Comparison of ENCODE assay signal across 8 mouse cellular contexts in the genomic region with DNA sequence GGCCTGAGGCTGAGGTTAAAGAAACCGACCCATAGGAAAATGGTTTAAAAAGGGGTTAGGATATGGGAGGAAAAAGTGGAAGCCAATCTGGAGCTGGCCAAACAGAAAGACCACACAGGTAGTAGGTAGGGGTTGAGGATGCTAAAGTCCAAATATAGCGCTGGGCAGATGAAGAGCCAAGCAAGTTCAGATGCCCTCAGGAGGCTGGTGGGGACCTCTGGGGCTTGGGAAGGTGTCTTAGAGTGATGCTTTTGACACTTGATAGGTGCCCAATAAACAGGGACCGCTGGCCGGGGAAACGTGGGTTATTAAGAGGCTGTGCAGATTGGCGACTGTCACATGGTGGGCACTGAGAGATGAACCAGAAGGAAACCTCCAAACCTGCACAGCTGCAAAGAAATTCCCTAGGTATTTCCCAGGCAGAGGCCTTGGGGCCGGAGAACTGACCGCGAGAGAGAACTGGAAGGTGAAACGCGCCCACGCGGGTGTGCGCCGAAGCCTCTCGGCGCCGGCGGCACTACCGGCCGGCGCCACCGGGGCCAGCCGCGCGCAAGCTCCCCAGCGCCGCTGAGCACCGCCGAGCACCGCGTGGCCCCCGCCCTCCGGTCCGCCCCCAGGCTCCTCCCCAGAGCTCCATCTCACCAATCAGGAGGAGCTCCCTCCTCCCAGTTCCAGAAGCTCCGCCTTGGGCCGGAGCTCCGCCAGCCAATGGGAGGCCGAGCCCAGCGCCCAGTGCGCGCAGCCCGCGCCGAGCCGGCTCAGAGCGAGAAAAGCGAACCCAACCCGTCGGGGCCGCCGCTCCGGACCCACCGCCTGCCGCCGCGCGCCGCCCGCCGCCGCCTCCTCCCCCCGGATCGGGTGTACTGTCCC. TPM values are rescaled to one million over a fixed set of nuclear protein-coding genes. Genes with fewer than 3 reads are reported as not detected.
DNase-seq lines count a peak whose midpoint lies in the region; ATAC-seq and TF ChIP-seq lines count a peak whose summit lies in the region.

TSS of gene Grhl1 (plus strand) at position 761 of the 870 bp plus-strand sequence.

- peaks cover 8% of the 10 kb centered on the region for H3K36me3 ChIP-seq in heart, embryonic 13.5 days
- H3K36me3 ChIP-seq in kidney, postnatal 0 days (ENCODE audit: insufficient read depth, low read length), result no peaks in the 10 kb centered on the region
- no peaks in the 10 kb centered on the region for H3K36me3 ChIP-seq in liver, adult 2 months (ENCODE audit: control insufficient read depth, insufficient read depth, low read length)

- peak within 1 kb of the TSS; percentile 82 for H3K4me3 ChIP-seq in brown adipose tissue, adult 24 weeks (ENCODE audit: insufficient read depth, low read depth, low read length)
- H3K4me3 ChIP-seq in heart, embryonic 13.5 days, result peak within 1 kb of the TSS; percentile 77
- H3K4me3 ChIP-seq in kidney, postnatal 0 days (replicated peaks; ENCODE audit: low read depth, low read length), result peak within 1 kb of the TSS; percentile 59
- H3K4me3 ChIP-seq in liver, adult 2 months (ENCODE audit: insufficient read depth, low read depth, low read length), result peak within 1 kb of the TSS; percentile 76

- no peak within 1 kb of the TSS for H3K27ac ChIP-seq in brown adipose tissue, adult 24 weeks (replicated peaks; ENCODE audit: low read depth, low read length)
- H3K27ac ChIP-seq in heart, embryonic 13.5 days (replicated peaks), result peak within 1 kb of the TSS; percentile 65
- H3K27ac ChIP-seq in kidney, postnatal 0 days, result no peak within 1 kb of the TSS
- H3K27ac ChIP-seq in liver, adult 2 months (replicated peaks; ENCODE audit: insufficient read depth, low read depth, low read length), result no peak within 1 kb of the TSS

- peak within 1 kb of the TSS; percentile 87 for H3K9ac ChIP-seq in heart, embryonic 13.5 days
- H3K9ac ChIP-seq in kidney, postnatal 0 days (ENCODE audit: low read depth, low read length), result peak within 1 kb of the TSS; percentile 65
- H3K9ac ChIP-seq in liver, adult 2 months (ENCODE audit: low read depth, low read length), result peak within 1 kb of the TSS; percentile 82

- H3K79me2 ChIP-seq in liver, adult 2 months (ENCODE audit: control insufficient read depth, insufficient read depth, low read length), result no peaks in the 10 kb centered on the region

- no peak for TF ChIP-seq POLR2A in liver, adult 2 months (IDR thresholded peaks at IDR 0.05; ENCODE audit: extremely low read depth, insufficient read depth, low read length)

- H3K4me2 ChIP-seq in heart, embryonic 13.5 days, result peak within 1 kb of the TSS; percentile 88
- peak within 1 kb of the TSS; percentile 84 for H3K4me2 ChIP-seq in kidney, postnatal 0 days (ENCODE audit: low read length)

- H3K4me1 ChIP-seq in brown adipose tissue, adult 24 weeks (ENCODE audit: control insufficient read depth, insufficient read depth, insufficient read length, low read length), result no peaks in the 10 kb centered on the region
- H3K4me1 ChIP-seq in heart, embryonic 13.5 days, result peaks cover 37% of the 10 kb centered on the region
- H3K4me1 ChIP-seq in kidney, postnatal 0 days (replicated peaks; ENCODE audit: insufficient read depth, low read length), result peaks cover 8% of the 10 kb centered on the region; the same call in 1 of the 2 replicates
- H3K4me1 ChIP-seq in liver, adult 2 months (ENCODE audit: control insufficient read depth, insufficient read depth, low read length), result peaks cover 6% of the 10 kb centered on the region

- ATAC-seq in CD4-positive, CD25-positive, alpha-beta regulatory T cell, adult 4 months, result peak; percentile 99
- ATAC-seq in erythroid progenitor cell, adult 5-6 weeks (replicated peaks; ENCODE audit: low FRiP score, poor library complexity, severe bottlenecking), result peak; percentile 100
- peak; percentile 99 for ATAC-seq in heart, embryonic 13.5 days (ENCODE audit: extremely low read depth, insufficient number of reproducible peaks, low FRiP score, low TSS enrichment)
- ATAC-seq in kidney, postnatal 0 days (replicated peaks; ENCODE audit: low FRiP score, low read depth), result peak; percentile 99
- peak; percentile 99 for ATAC-seq in monocyte, adult 5-6 weeks (replicated peaks; ENCODE audit: insufficient number of reproducible peaks, low FRiP score, low TSS enrichment, poor library complexity, severe bottlenecking)

- H3K9me3 ChIP-seq in heart, embryonic 13.5 days, result no peaks in the 10 kb centered on the region
- H3K9me3 ChIP-seq in kidney, postnatal 0 days (replicated peaks; ENCODE audit: low read length), result no peaks in the 10 kb centered on the region

- peak; percentile 9; the same call in 1 of the 2 replicates for TF ChIP-seq CTCF in kidney, postnatal 0 days (IDR thresholded peaks at IDR 0.05; ENCODE audit: low read depth)
- peak; percentile 32 for TF ChIP-seq CTCF in liver, adult 2 months (IDR thresholded peaks at IDR 0.05; ENCODE audit: low read depth, low read length)

- peak; percentile 97 for DNase-seq in kidney, postnatal 0 days (ENCODE audit: low spot score)
- peak; percentile 79 for DNase-seq in liver, adult 2 months (ENCODE audit: extremely low read depth, low read depth, low spot score)
- DNase-seq in spleen, postnatal 36 days (ENCODE audit: low spot score in 2 of 2), result peak; percentile 92 to 94

- 2% methylated on average over 49 of the region's 64 CpGs for WGBS in heart, embryonic 13.5 days
- 2% methylated on average over 64 of the region's 64 CpGs for WGBS in kidney, postnatal 0 days
- 2% methylated on average over 64 of the region's 64 CpGs for WGBS in liver, adult 2 months

- peaks cover 31% of the 10 kb centered on the region for H3K27me3 ChIP-seq in heart, embryonic 13.5 days (replicated peaks)
- no peaks in the 10 kb centered on the region; the same call in 1 of the 2 replicates for H3K27me3 ChIP-seq in kidney, postnatal 0 days (ENCODE audit: insufficient read depth, low read length)
- H3K27me3 ChIP-seq in liver, adult 2 months (ENCODE audit: control insufficient read depth, insufficient read depth, low read length), result no peaks in the 10 kb centered on the region; the same call in 1 of the 2 replicates

RNA-seq across cellular contexts. Expression of gene Grhl1, which starts in this region (rescaled TPM):
- 1 to 10 TPM; 2.9 to 3.1 TPM for polyA plus RNA-seq in CD4-positive, CD25-positive, alpha-beta regulatory T cell, adult 4 months (2017; shearing (Covaris generic))
- polyA plus RNA-seq in brown adipose tissue, adult 24 weeks (2012; ENCODE audit: insufficient read depth, insufficient read length, missing spikeins), result 0.67 and 0.99 TPM in 2 replicates
- total RNA-seq in erythroid progenitor cell, adult 5-6 weeks (2015; ENCODE audit: low replicate concordance), result not detected in 2 replicates
- total RNA-seq in erythroid progenitor cell, adult 5-6 weeks (2017; ENCODE audit: low replicate concordance), result not detected in 2 replicates
- polyA plus RNA-seq in heart, embryonic 13.5 days (2015; fragmentation: Nextera tagmentation; extraction: Ambion mirVana), result 2.0 and 2.1 TPM in 2 replicates
- 2.3 and 2.8 TPM in 2 replicates for polyA plus RNA-seq in kidney, postnatal 0 days (2015; fragmentation: Nextera tagmentation; extraction: Ambion mirVana)
- total RNA-seq in liver, adult 2 months (2014; rRNA removed), result 0.28 and 0.40 TPM in 2 replicates
- polyA plus RNA-seq in liver, adult 2 months (2012; rRNA removed), result 0.17 and 0.42 TPM in 2 replicates
- 0.29 to 3.6 TPM (median 1.4 TPM) in 3 replicates for total RNA-seq in monocyte, adult 5-6 weeks (2017)

Comparison
In these comparisons a context has a peak if more than half of its experiments do, and no peak if none do; other contexts are left out.
1. Peak in ATAC-seq in erythroid progenitor cell, adult 5-6 weeks; RNA of the gene not detected or under 1 TPM.
2. Peak in DNase-seq, H3K4me3 ChIP-seq and H3K9ac ChIP-seq in liver, adult 2 months; RNA of the gene not detected or under 1 TPM.